Mouse (Mus musculus) R1 (cell line): ENCODE measurements at regions not wholly inside any gene's neighbourhood (a gene's known extent, or its start where the extent isn't known, plus 50 kb on each side); places are given as distances from the start of the nearest gene placed in this dataset.

ENCODE experiments used
- DNase-seq: peaks from one replicate; pipeline ENCODE4 v3.0.0-alpha.2; 2018; ENCODE audit warnings: low read depth, low spot score

- no peak for DNase-seq
Observed at GRCm38 (mm10) chr10:120556116-120556515, 79.8 kb upstream of the Hmga2 start.

GRCm38 (mm10) chr10:120553097-120553453 is 76.8 kb upstream of the Hmga2 start:
- peak; percentile 90 for DNase-seq

- peak; percentile 69 for DNase-seq
Observed at GRCm38 (mm10) chr10:120552341-120553096, 76.2 kb upstream of the Hmga2 start.

- DNase-seq, result peak; percentile 37
Observed at GRCm38 (mm10) chr10:120551851-120552281, 75.6 kb upstream of the Hmga2 start.

- no peak for DNase-seq
Observed at GRCm38 (mm10) chr10:120547164-120547563, 70.9 kb upstream of the Hmga2 start.

- DNase-seq, result no peak
Observed at GRCm38 (mm10) chr10:120541618-120542017, 65.3 kb upstream of the Hmga2 start.

- DNase-seq, result no peak
Observed at GRCm38 (mm10) chr10:120538561-120538960, 62.3 kb upstream of the Hmga2 start.

GRCm38 (mm10) chr10:120528406-120528805 is 52.1 kb upstream of the Hmga2 start:
- DNase-seq, result no peak

GRCm38 (mm10) chr10:120527951-120528350 is 51.7 kb upstream of the Hmga2 start:
- no peak for DNase-seq

- DNase-seq, result peak; percentile 29
Observed at GRCm38 (mm10) chr10:120526991-120527390, 50.7 kb upstream of the Hmga2 start.
